Mouse (Mus musculus): ENCODE measurements around the gene Mrtfa. TPM values are rescaled to one million over a fixed set of nuclear protein-coding genes. Genes with fewer than 3 reads are reported as not detected.

Gene Mrtfa
- total RNA-seq, 1 experiment from 2014 or later = 10.5 TPM

DNA sequence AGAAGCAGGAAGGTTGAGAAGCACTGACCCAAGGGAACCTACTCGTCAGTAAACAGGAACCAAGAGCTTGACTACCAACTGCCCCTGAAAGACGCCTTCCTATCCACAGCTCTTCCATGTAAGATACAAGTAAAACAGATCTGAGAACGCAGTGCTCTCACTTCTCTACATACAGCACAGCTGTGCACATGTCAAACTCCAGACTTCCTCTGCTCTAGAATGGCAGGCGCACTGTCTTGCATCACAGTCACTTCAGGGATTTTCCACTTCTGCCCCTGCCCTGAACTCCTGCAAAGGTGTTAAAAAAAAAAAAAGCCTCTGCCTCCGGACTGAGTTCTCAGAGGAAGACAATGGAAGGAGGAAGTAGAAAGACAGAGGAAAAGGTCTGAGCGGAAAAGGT, 78.0 kb downstream of the Mrtfa start:
- peak; percentile 81 for ATAC-seq (replicated peaks; ENCODE audit: low read depth, poor library complexity, severe bottlenecking)

DNA sequence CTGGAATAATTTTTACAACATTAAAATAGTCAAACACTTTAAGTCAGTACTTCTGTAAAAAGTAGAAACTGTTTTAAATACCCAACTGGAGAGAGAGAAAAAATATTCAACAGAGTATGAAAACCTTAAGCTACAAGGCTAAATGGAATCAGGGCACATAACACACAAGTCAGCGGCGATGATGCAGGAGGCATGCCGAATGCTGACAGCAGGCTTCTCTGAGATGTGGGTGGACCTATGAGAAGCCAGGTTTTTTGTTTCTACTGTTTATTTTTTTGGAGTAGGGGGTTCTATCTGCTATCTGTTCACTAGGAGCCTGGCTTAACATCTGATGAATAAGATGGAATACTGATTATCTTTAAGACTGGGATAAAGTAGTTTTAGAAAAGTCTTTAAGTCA, 80.2 kb downstream of the Mrtfa start:
- no peak for ATAC-seq (replicated peaks; ENCODE audit: low read depth, poor library complexity, severe bottlenecking)

DNA sequence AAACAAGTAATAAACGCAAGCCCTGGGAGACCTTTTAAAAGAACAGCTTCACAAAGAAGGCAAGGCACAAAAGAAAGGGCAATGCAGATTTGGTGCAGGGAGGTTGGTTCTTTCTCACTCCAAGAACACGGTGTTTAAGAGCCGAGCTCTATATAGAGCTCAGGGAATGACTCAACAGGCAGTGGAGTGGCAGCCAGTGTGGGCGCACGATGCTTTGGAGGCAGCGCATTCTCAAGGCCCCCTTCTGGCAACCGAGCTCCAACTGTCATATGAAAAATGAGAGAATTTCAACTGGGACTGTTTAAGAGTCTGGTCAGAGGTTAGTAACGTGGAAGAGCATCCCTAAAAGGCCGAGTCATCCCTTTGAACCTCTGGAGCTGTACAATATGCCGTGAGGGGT, 84.6 kb downstream of the Mrtfa start:
- ATAC-seq (replicated peaks; ENCODE audit: low read depth, poor library complexity, severe bottlenecking) = peak; percentile 47; the same call in 1 of the 2 replicates

DNA sequence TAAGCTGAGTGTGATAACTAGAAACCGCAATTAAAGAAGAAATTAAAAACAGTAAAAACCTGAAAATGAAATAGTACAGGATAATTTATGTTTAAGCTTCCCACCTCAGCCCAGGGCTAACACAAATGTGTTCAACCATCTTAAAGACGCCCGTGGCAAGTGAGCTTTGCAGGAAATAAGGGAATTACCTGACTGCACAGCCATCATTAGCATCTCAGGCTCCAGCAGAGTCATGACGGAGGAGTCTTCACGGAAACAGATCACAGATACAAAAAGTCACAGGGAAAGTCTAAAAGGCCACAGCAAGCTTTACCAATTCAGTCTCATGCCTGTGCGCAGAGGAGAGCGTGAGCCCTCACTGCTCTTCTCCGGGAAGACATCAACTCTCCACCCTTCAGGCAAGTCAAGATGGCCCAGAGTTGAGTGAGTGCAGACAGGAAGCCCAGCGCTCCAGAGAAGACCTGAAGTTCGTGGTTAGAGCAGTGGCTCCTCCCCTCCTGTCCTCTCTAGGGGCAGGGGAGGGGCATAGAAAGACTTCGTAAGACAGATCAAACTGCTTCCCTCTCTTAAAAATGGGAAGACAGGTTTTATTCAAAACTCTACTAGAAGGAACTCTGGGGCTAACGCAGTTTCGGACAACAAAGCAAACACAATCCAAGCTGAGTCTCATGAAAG, 85.8 kb downstream of the Mrtfa start:
- ATAC-seq (replicated peaks; ENCODE audit: low read depth, poor library complexity, severe bottlenecking) = peak; percentile 97

DNA sequence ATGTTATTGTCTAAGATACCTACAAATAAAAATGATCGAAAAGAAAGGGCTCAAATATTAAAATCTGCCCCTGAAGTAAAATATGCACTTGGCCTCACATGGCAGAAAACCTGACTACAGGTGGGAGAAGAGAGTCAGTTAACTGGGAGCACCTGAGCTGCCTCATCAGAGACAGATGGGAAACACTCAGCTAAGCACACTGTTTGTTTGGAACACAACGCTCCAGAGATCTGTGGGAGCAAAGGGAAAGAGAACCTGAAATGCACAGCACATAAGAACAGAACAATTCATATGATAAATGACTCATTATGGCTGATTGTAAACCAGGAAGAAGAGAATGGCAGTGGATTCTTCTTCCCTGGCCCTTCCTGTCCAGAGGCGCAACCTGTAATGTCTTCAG, 87.1 kb downstream of the Mrtfa start:
- no peak for ATAC-seq (replicated peaks; ENCODE audit: low read depth, poor library complexity, severe bottlenecking)

- no peak for ATAC-seq (replicated peaks; ENCODE audit: low read depth, poor library complexity, severe bottlenecking)
Observed at GRCm38 (mm10) chr15:81102274-81102879, 88.2 kb downstream of the Mrtfa start.

- ATAC-seq (replicated peaks; ENCODE audit: low read depth, poor library complexity, severe bottlenecking) = no peak
Observed at GRCm38 (mm10) chr15:81101316-81101715, 89.2 kb downstream of the Mrtfa start.

DNA sequence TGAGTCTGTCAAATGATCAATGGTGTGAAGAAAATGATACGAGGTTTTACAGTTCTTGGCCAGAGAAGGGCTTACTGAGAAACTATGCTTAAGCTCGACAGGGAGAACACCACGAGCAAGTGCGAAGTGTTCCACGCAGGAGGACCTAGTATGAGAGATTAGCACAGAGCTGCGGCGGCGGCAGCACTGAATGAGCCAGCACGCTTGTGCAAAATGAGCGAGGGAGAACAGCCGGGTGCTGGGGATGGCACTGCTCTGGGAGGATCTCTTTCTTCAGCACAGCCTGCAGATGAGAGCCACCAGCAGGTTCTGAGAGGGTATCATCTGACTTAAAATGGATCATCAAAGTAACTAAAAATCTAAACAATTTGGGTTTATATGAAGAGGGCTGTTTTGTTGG, 91.3 kb downstream of the Mrtfa start:
- ATAC-seq (replicated peaks; ENCODE audit: low read depth, poor library complexity, severe bottlenecking) = no peak

- ATAC-seq (replicated peaks; ENCODE audit: low read depth, poor library complexity, severe bottlenecking) = no peak
Observed at GRCm38 (mm10) chr15:81098689-81099088, 91.9 kb downstream of the Mrtfa start.

- no peak for ATAC-seq (replicated peaks; ENCODE audit: low read depth, poor library complexity, severe bottlenecking)
Observed at GRCm38 (mm10) chr15:81097896-81098295, 92.7 kb downstream of the Mrtfa start.

DNA sequence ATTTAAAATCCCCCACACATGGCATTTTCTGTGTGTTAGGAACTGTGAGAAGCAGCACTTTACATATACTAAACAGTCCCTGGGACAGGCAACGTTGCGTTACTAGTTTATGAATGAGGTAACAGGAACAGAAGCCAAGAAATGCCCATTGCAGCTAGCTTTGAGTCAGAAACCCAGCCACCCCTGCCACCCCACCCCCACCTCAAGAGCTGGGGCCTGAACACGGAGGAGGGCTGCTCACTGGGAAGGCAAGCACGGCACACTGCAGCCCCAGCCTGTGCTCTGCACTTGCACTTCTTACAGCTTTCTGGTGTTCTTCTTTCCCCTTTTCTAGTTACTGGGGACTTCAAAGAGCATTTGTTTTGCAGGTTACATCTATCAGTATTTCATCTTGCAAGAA, 93.1 kb downstream of the Mrtfa start:
- ATAC-seq (replicated peaks; ENCODE audit: low read depth, poor library complexity, severe bottlenecking) = no peak

GRCm38 (mm10) chr15:81096329-81097055, 94.1 kb downstream of the Mrtfa start:
- no peak for ATAC-seq (replicated peaks; ENCODE audit: low read depth, poor library complexity, severe bottlenecking)

- ATAC-seq (replicated peaks; ENCODE audit: low read depth, poor library complexity, severe bottlenecking) = no peak
Observed at GRCm38 (mm10) chr15:81093032-81093431, 97.5 kb downstream of the Mrtfa start.

- ATAC-seq (replicated peaks; ENCODE audit: low read depth, poor library complexity, severe bottlenecking) = no peak
Observed at GRCm38 (mm10) chr15:81091718-81092117, 98.8 kb downstream of the Mrtfa start.

- ATAC-seq (replicated peaks; ENCODE audit: low read depth, poor library complexity, severe bottlenecking) = no peak
Observed at GRCm38 (mm10) chr15:81087529-81087928, 103.0 kb downstream of the Mrtfa start.

DNA sequence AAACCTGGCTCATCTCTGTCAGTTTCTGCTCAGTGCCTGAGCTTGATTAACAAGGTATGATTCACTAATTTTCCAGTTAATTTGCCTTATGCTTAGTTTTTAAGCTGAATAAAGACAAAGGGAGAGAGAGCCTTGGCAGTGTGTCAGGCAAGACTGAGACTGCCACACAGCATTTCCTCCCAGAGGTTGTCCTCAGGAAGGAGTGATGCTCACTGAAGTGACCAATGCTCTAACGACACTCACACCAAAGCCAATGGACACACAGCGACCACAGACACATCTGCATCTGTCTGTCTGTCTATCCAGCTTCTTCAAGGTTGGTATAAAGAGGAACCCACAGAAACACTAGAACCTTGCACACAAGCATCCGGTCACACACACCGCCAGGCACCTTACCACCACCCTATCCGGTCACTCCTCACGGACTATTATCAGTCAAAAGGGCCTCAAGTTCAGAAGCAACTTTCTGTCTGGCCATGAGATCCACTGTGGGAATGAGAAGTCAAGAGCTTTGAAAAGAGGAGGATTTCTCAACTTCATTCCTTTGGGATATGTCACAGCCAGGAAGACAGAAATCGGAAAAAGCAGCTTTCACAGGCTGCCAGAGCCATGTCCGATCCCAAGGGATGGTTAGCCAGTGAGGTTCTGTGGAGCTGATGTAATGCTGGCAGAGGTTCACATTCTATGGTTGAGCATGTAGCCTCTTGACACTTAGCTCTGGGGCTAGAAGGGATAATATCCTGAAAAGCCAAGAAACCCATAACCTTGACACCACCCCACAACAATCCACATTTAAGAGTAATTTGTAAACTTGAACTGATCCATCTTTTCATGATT, 103.7 kb downstream of the Mrtfa start:
- ATAC-seq (replicated peaks; ENCODE audit: low read depth, poor library complexity, severe bottlenecking) = no peak

- ATAC-seq (replicated peaks; ENCODE audit: low read depth, poor library complexity, severe bottlenecking) = no peak
Observed at GRCm38 (mm10) chr15:81083826-81084225, 106.7 kb downstream of the Mrtfa start.

GRCm38 (mm10) chr15:81083281-81083680, 107.3 kb downstream of the Mrtfa start:
- ATAC-seq (replicated peaks; ENCODE audit: low read depth, poor library complexity, severe bottlenecking) = no peak

DNA sequence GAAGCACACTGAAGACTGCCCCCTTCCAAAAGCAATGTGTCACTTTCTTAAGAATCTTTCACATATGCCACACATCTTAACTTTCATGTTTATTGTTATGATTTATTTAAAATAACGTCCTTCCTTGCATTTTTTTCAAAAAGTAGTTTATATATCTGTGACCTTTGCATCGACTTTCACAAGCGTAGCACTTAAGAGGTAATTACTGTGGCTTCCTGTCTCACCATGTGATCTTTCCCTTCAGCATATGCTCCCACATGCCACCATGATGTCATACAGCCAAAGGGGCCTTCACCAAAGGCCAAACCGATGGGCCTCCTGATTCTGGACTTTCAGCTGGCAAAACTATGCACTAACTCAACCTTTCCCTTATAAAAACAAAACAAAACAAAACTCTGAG, 109.3 kb downstream of the Mrtfa start:
- ATAC-seq (replicated peaks; ENCODE audit: low read depth, poor library complexity, severe bottlenecking) = no peak

DNA sequence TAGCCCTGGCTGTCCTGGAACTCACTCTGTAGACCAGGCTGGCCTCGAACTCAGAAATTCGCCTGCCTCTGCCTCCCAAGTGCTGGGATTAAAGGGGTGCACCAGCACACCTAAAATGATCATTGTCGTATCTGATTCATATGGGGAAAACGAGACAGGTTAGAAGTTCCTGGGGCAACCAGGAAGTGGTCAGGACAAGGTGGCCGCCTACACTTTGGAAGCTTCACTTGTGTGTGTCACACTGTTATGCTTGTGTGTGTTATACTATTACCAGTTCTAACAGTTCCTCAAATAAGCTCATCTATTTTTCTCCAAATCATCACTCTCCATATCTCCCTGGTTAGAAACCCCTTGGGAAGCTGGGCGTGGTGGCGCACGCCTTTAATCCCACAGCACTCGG, 110.2 kb downstream of the Mrtfa start:
- ATAC-seq (replicated peaks; ENCODE audit: low read depth, poor library complexity, severe bottlenecking) = no peak

- no peak for ATAC-seq (replicated peaks; ENCODE audit: low read depth, poor library complexity, severe bottlenecking)
Observed at GRCm38 (mm10) chr15:81079255-81079654, 111.3 kb downstream of the Mrtfa start.
